Mouse (Mus musculus): ENCODE measurements around the gene Ttc23.

Gene Ttc23

GRCm38 (mm10) chr7:67695906-67696305 is 48.7 kb downstream of the Ttc23 start:
- no peak for DNase-seq (ENCODE audit: low read depth, low spot score)

- no peak for DNase-seq (ENCODE audit: low read depth, low spot score)
These were observed 50.9 kb downstream of the Ttc23 start for GRCm38 (mm10) chr7:67697892-67698630.

- no peak for DNase-seq (ENCODE audit: low read depth, low spot score)
These were observed 52.1 kb downstream of the Ttc23 start for GRCm38 (mm10) chr7:67699301-67699700.

GRCm38 (mm10) chr7:67700846-67701245 is 53.6 kb downstream of the Ttc23 start:
- DNase-seq (ENCODE audit: low read depth, low spot score) = no peak

- no peak for DNase-seq (ENCODE audit: low read depth, low spot score)
These were observed 54.2 kb downstream of the Ttc23 start for GRCm38 (mm10) chr7:67701252-67701914.

GRCm38 (mm10) chr7:67708160-67708559 is 61.0 kb downstream of the Ttc23 start:
- no peak for DNase-seq (ENCODE audit: low read depth, low spot score)

GRCm38 (mm10) chr7:67710216-67710615 is 63.0 kb downstream of the Ttc23 start:
- DNase-seq (ENCODE audit: low read depth, low spot score) = no peak

- DNase-seq (ENCODE audit: low read depth, low spot score) = peak; percentile 27
These were observed 66.8 kb downstream of the Ttc23 start for GRCm38 (mm10) chr7:67713820-67714510.

- DNase-seq (ENCODE audit: low read depth, low spot score) = no peak
These were observed 68.0 kb downstream of the Ttc23 start for GRCm38 (mm10) chr7:67715176-67715575.

GRCm38 (mm10) chr7:67716213-67716878 is 69.1 kb downstream of the Ttc23 start:
- no peak for DNase-seq (ENCODE audit: low read depth, low spot score)

GRCm38 (mm10) chr7:67716925-67717324 is 69.7 kb downstream of the Ttc23 start:
- no peak for DNase-seq (ENCODE audit: low read depth, low spot score)

GRCm38 (mm10) chr7:67717520-67717919 is 70.3 kb downstream of the Ttc23 start:
- DNase-seq (ENCODE audit: low read depth, low spot score) = no peak

GRCm38 (mm10) chr7:67718804-67719203 is 71.6 kb downstream of the Ttc23 start:
- no peak for DNase-seq (ENCODE audit: low read depth, low spot score)

- no peak for DNase-seq (ENCODE audit: low read depth, low spot score)
These were observed 75.0 kb downstream of the Ttc23 start for GRCm38 (mm10) chr7:67722163-67722562.

- DNase-seq (ENCODE audit: low read depth, low spot score) = no peak
These were observed 77.3 kb downstream of the Ttc23 start for GRCm38 (mm10) chr7:67724536-67724935.

GRCm38 (mm10) chr7:67725016-67725415 is 77.8 kb downstream of the Ttc23 start:
- DNase-seq (ENCODE audit: low read depth, low spot score) = no peak

- DNase-seq (ENCODE audit: low read depth, low spot score) = no peak
These were observed 81.0 kb downstream of the Ttc23 start for GRCm38 (mm10) chr7:67728203-67728602.

GRCm38 (mm10) chr7:67728809-67729208 is 81.6 kb downstream of the Ttc23 start:
- no peak for DNase-seq (ENCODE audit: low read depth, low spot score)

GRCm38 (mm10) chr7:67730431-67731110 is 83.4 kb downstream of the Ttc23 start:
- DNase-seq (ENCODE audit: low read depth, low spot score) = no peak

- DNase-seq (ENCODE audit: low read depth, low spot score) = no peak
These were observed 85.1 kb downstream of the Ttc23 start for GRCm38 (mm10) chr7:67732276-67732675.

- no peak for DNase-seq (ENCODE audit: low read depth, low spot score)
These were observed 93.2 kb downstream of the Ttc23 start for GRCm38 (mm10) chr7:67740382-67740781.
